Mouse (Mus musculus): Measurements from ENCODE around the gene Ddx24. TPM values are rescaled to one million over a fixed set of nuclear protein-coding genes. Genes with fewer than 3 reads are reported as not detected.
A peak's percentile ranks its signal among the peaks of the same experiment; 100 is the strongest.
"Not testable (repeated sequence)": the region's sequence is repeated elsewhere in the genome, so short reads cannot be mapped to it uniquely, and the experiment has no call there.

Gene Ddx24
- polyA plus RNA-seq (2016; fragmentation: Nextera tagmentation; extraction: Ambion mirVana): 104 and 126 TPM in 2 replicates

DNA sequence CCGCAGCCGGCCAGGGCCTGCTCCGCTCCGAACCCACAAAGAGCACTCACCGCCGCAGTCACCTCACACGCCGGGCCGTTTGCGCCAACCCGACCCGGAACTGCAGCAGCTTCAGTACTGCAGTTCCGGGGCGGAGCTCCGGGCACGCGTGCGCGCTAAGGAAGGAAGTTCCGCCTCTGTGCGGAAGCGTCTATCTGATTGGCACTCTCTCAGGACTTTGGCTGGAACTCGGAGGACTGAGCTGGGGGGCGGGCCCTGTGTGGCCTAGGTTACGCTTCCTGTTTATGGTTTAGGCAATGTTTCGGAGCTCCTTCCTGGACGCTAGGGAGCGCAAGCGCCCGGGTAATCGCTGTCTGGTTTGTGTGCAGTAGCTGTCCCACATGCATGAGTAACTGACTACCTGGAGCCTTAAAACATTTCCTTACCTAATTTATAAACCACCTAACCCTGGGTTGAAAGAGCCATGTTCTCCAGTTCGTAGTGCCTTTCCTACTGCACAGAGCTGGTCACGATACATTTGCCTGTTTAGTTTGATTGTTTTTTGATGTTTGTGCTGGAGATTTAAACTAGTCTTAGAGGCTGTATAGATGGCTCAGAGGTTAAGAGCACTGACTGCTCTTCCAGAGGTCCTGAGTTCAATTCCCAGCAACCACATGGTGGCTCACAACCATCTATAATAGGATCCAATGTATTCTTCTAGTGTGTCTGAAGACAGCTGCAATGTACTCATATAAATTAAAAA lies at the start of gene Ddx24:
Gene Ddx24, minus strand, starts transcription at position 102 of the 742 bp plus-strand sequence.
- H3K9me3 ChIP-seq: no peaks in the 10 kb centered on the region
- WGBS: 1% methylated on average over 33 of the region's 33 CpGs
- H3K36me3 ChIP-seq: peaks cover 15% of the 10 kb centered on the region
- ATAC-seq (ENCODE audit: low FRiP score, low read depth): peak; percentile 100
- H3K27me3 ChIP-seq (replicated peaks): no peaks in the 10 kb centered on the region
- H3K4me3 ChIP-seq: peak within 1 kb of the TSS; percentile 96
- H3K27ac ChIP-seq: no peak within 1 kb of the TSS
- H3K4me2 ChIP-seq (replicated peaks): peak within 1 kb of the TSS; percentile 87
- peaks cover 29% of the 10 kb centered on the region for H3K4me1 ChIP-seq
- H3K9ac ChIP-seq: peak within 1 kb of the TSS; percentile 89

DNA sequence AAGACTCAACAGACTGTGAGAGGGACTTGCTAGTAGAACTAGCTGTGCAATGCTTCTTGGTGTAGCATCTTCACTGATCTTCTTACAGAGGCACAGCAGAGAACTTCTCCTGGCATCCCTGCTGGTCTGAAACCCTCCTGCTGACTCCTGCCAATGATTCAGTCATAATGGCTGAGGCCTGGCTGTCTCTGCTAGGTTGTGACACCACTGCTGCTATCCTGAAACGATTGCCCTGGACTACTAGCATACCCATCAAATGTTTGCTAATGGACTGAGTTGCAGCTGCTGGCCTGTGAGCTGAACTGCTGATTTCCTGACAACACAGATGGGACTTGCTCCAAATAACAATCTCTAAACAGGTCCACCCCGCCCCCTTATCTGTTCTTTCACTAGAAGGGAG lies 48.9 kb upstream of the Ddx24 start:
- Histone ChIP-seq H3K4me2 (replicated peaks) (no peak overlapping the region), H3K27ac (no peak overlapping the region), H3K4me3 (no peak overlapping the region), H3K9me3 (no peaks in the 10 kb centered on the region), H3K4me1 (no peaks in the 10 kb centered on the region), H3K27me3 (replicated peaks) (no peaks in the 10 kb centered on the region), H3K9ac (no peak overlapping the region), H3K36me3 (no peaks in the 10 kb centered on the region)
- ATAC-seq (ENCODE audit: low FRiP score, low read depth): no peak
- 49% methylated on average over 2 of the region's 2 CpGs for WGBS

DNA sequence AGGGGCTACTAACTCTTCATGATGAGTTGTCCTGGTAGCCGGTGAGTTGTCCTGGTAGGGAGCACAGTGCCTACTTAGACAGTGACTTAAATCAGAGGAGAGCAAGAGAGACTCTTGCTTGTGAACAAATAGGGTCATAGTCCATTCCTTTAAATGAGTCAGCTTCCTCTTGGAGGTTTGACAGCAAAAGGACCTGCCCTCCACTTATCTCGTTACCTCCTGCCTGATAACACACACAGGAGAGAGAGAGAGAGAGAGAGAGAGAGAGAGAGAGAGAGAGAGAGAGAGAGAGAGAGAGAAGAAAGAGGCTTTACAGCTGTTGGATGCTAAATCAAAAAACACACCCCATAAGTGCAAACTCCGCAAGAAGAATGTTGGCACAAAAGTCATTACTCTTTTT lies 31.5 kb upstream of the Ddx24 start, which contains the start of gene Ifi27l2b:
Gene Ifi27l2b, minus strand, starts transcription at position 84 of the 400 bp plus-strand sequence.
- Histone ChIP-seq H3K36me3 (no peaks in the 10 kb centered on the region), H3K4me3 (no peak within 1 kb of the TSS), H3K27me3 (replicated peaks) (no peaks in the 10 kb centered on the region), H3K9ac (no peak within 1 kb of the TSS), H3K9me3 (no peaks in the 10 kb centered on the region), H3K4me2 (replicated peaks) (no peak within 1 kb of the TSS), H3K27ac (no peak within 1 kb of the TSS), H3K4me1 (no peaks in the 10 kb centered on the region)
- WGBS: 80% methylated on average over 3 of the region's 3 CpGs
- no peak for ATAC-seq (ENCODE audit: low FRiP score, low read depth)

DNA sequence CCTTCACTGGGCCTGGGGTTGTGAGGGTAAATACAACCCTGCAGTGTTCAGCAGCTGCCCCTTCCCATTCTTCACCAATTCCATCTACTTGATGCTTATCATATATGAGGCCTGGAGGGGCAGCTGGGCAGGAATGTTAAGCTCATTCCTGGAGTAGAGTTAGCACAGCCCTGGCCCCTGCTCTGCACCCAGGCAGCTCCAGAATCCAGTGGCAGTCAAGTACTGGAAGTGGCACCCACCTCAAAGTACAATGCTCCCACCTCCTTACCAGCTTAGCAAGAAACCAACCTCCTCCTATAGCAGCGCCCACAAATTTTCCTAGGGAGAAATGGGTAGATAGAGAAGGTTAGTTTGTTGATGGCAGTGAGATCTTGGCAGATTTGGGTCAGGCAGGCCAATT lies 31.1 kb upstream of the Ddx24 start:
- H3K4me1 ChIP-seq; H3K27ac ChIP-seq; H3K36me3 ChIP-seq; ATAC-seq (ENCODE audit: low FRiP score, low read depth); H3K4me3 ChIP-seq; H3K27me3 ChIP-seq (replicated peaks); H3K9ac ChIP-seq; H3K9me3 ChIP-seq; H3K4me2 ChIP-seq (replicated peaks): not testable (repeated sequence)
- WGBS: no CpG with 5 or more reads among the region's 1 CpGs

DNA sequence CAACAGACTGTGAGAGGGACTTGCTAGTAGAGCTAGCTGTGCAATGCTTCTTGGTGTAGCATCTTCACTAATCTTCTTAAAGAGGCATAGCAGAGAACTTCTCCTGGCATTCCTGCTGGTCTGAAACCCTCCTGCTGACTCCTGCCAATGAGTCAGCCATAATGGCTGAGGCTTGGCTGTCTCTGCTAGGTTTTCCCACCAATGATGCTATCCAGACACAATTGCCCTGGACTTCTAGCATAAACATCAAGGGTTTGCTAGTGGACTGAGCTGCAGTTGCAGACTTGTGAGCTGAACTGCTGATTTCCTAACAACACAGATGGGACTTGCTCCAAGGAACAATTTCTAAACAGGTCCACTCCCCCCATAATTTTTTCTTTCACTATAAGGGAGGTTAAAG lies 27.7 kb upstream of the Ddx24 start:
- H3K27me3 ChIP-seq (replicated peaks): no peaks in the 10 kb centered on the region
- H3K9me3 ChIP-seq: no peaks in the 10 kb centered on the region
- no peaks in the 10 kb centered on the region for H3K4me1 ChIP-seq
- no peak overlapping the region for H3K4me2 ChIP-seq (replicated peaks)
- H3K36me3 ChIP-seq: no peaks in the 10 kb centered on the region
- no peak overlapping the region for H3K4me3 ChIP-seq
- no peak overlapping the region for H3K27ac ChIP-seq
- ATAC-seq (ENCODE audit: low FRiP score, low read depth): no peak
- no peak overlapping the region for H3K9ac ChIP-seq

DNA sequence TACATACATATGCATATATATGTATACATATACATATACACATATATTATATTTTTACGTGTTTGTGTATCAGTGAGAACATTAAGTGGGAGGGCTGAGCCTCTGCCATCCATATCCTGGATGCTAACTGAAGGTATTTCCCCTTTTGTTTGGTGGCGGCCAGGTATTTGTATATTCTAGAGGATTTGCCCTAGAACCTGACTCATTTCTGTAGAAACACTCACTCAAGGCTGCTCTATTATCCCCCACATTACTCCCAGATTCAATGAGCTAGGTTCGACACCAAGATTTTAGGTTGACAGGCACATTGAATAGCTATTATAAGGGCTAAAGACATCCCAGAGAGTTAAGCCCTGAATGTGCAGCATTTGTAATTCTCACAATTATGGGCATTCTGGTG lies 19.4 kb upstream of the Ddx24 start:
- ATAC-seq (ENCODE audit: low FRiP score, low read depth): no peak
- Histone ChIP-seq H3K9me3 (no peaks in the 10 kb centered on the region), H3K27ac (no peak overlapping the region), H3K36me3 (no peaks in the 10 kb centered on the region), H3K27me3 (replicated peaks) (no peaks in the 10 kb centered on the region), H3K9ac (no peak overlapping the region), H3K4me2 (replicated peaks) (no peak overlapping the region), H3K4me3 (no peak overlapping the region), H3K4me1 (no peaks in the 10 kb centered on the region)
- 84% methylated on average over 3 of the region's 3 CpGs for WGBS

DNA sequence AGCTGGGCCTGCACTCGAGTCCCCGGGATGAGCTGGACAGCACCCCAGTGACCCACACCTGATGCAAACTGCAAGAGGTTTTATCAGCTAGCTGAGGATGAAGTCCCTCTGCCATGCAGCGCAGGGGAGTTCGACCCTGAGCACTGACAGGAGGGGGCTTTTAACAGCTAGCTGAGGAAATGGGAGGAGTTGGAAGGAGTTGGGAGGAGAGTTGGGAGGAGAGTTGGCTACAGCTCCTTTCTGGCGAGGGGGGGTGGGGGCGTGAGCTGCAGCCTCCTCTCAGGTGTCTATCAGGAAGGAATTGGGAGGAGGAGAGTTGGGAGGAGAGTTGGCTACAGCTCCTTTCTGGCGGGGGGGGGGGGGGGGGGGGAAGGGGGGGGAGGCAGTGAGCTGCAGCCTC lies 18.6 kb upstream of the Ddx24 start:
- H3K4me2 ChIP-seq (replicated peaks); H3K27me3 ChIP-seq (replicated peaks); H3K36me3 ChIP-seq; H3K9ac ChIP-seq; ATAC-seq (ENCODE audit: low FRiP score, low read depth); H3K27ac ChIP-seq; H3K4me1 ChIP-seq; H3K9me3 ChIP-seq; H3K4me3 ChIP-seq: not testable (repeated sequence)
- WGBS: 44% methylated on average over 5 of the region's 7 CpGs

DNA sequence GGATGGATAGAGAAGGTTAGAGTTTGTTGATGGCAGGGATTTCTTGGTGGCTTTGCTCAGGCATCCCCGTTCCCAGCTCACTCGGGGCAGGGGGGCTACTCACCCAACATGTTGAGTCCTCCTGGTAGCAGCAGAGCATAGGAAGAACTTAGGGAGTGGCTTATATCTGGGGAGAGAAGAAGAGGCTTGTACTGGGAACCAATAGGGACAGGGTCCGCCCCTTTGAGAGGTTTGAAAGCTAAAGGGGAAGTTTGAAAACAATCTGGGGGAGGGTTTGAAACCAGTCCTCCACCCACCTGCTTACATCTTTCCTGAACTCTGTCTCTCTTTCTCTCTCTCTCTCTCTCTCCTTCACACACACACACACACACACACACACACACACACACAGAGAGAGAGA lies 17.9 kb upstream of the Ddx24 start, which contains the start of gene Ifi27l2a:
Gene Ifi27l2a, minus strand, starts transcription at position 157 of the 400 bp plus-strand sequence.
- Histone ChIP-seq H3K4me3 (no peak within 1 kb of the TSS), H3K4me2 (replicated peaks) (no peak within 1 kb of the TSS), H3K27me3 (replicated peaks) (no peaks in the 10 kb centered on the region), H3K9ac (no peak within 1 kb of the TSS), H3K9me3 (no peaks in the 10 kb centered on the region), H3K27ac (no peak within 1 kb of the TSS), H3K36me3 (no peaks in the 10 kb centered on the region), H3K4me1 (no peaks in the 10 kb centered on the region)
- 66% methylated on average over 3 of the region's 3 CpGs for WGBS
- ATAC-seq (ENCODE audit: low FRiP score, low read depth): no peak

DNA sequence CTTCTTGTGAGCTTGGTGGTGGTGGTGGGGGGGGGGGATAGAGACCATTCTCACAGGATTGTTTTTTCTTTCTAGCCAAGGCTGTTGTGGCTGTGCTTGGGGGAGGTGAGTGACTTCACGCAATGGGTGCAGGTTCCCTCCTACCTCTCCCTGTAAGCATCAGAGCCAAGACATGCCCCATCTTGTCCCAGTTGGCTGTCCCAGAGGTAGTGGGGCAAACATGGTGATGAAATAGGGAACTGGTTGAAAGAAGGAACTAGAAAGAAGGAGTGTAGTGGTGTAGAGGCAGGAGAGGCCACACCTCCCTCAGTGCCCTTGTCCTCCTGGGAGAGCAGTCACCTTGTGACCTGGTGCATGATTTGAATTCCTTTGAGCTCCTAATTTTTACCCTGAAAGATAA lies 12.0 kb upstream of the Ddx24 start:
- ATAC-seq (ENCODE audit: low FRiP score, low read depth): no peak
- no peak overlapping the region for H3K27ac ChIP-seq
- H3K36me3 ChIP-seq: no peaks in the 10 kb centered on the region
- H3K9ac ChIP-seq: no peak overlapping the region
- H3K4me1 ChIP-seq: no peaks in the 10 kb centered on the region
- H3K27me3 ChIP-seq (replicated peaks): no peaks in the 10 kb centered on the region
- no peak overlapping the region for H3K4me3 ChIP-seq
- 87% methylated on average over 1 of the region's 1 CpGs for WGBS
- H3K4me2 ChIP-seq (replicated peaks): no peak overlapping the region
- H3K9me3 ChIP-seq: no peaks in the 10 kb centered on the region

DNA sequence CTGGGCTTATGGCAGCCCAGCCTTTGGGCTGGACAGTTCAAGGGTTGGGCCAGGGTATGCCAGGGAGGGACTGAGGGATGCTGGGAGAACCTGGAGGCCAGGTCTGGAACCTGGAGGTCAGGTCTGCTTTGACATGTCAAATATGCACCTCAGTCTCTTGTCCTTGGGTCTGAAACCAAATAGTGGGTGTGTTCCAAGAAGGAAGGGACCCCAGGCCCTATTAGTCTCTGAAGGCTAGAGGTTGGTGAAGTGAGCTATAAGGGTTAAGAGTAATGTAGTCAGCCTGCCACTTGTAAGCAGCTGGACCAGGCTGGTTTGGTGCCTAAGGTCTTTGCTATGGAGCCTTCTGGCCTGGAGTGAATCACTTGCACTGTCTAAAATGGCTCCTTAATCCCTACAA lies 9.2 kb upstream of the Ddx24 start:
- H3K9ac ChIP-seq: no peak overlapping the region
- no peaks in the 10 kb centered on the region for H3K27me3 ChIP-seq (replicated peaks)
- no peak for ATAC-seq (ENCODE audit: low FRiP score, low read depth)
- H3K4me1 ChIP-seq: no peaks in the 10 kb centered on the region
- no peak overlapping the region for H3K4me2 ChIP-seq (replicated peaks)
- H3K27ac ChIP-seq: no peak overlapping the region
- no peak overlapping the region for H3K4me3 ChIP-seq
- H3K36me3 ChIP-seq: no peaks in the 10 kb centered on the region
- no peaks in the 10 kb centered on the region for H3K9me3 ChIP-seq

DNA sequence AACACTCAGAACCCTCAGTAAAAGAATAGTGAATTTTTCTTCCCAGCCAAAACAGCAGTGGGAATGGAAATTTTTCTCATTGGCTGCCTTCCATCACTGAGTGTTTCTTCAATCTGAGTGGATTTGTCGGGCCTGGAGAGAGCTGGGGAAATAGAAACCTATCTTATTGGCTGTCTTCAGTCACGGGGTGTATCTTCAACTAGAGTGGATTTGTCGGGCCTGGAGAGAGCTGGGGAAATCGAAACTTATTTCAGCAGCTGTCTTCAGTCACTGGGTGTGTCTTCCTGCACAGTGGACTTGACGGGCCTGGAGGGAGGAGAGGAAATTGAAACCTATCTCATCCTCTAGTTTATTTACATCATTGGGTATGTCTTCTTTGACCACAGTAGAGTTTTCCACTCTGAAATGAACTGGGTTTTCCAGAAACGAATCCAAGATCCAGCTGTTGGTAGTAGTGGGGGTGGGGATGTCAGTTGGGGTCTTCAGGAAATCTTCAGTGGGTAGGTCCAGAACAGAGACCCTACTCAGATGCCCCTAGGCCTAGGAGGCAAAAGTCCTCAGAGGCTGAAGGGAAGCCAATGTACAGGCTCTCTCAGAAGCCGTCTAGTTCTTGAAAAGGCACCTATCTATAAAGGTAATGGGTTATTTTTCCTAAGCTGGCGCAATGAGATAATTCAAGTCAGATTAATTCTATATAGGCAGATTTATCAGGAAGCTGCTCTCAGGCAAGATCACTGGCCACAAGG lies 8.5 kb upstream of the Ddx24 start, which contains the start of gene Ifi27:
Gene Ifi27, plus strand, starts transcription at position 226 of the 746 bp plus-strand sequence.
- WGBS: 78% methylated on average over 8 of the region's 8 CpGs
- H3K9ac ChIP-seq: no peak within 1 kb of the TSS
- H3K4me1 ChIP-seq: no peaks in the 10 kb centered on the region
- no peaks in the 10 kb centered on the region for H3K36me3 ChIP-seq
- no peak within 1 kb of the TSS for H3K4me2 ChIP-seq (replicated peaks)
- no peak within 1 kb of the TSS for H3K4me3 ChIP-seq
- no peak for ATAC-seq (ENCODE audit: low FRiP score, low read depth)
- no peak within 1 kb of the TSS for H3K27ac ChIP-seq
- H3K9me3 ChIP-seq: no peaks in the 10 kb centered on the region
- no peaks in the 10 kb centered on the region for H3K27me3 ChIP-seq (replicated peaks)

DNA sequence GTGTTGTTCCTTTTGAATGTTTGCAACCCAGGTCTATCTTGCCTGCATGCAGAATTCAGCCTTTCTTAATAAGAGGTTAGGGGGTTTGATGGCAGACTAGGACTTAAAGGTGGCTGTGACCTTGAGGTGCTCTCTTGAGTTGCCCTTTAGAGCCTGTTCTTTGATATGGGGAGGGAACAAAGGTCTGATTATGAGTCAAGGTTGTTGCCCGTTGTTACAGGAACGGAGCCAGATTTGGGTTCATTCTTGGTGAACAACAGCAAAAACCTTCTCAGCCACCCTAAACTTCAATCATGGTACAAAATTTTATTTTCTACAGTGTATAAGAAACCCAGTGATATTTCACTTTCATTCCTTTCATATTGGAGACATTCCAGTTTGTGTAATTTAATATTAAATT lies 7.8 kb upstream of the Ddx24 start:
- H3K4me3 ChIP-seq: no peak overlapping the region
- H3K4me2 ChIP-seq (replicated peaks): no peak overlapping the region
- no peak for ATAC-seq (ENCODE audit: low FRiP score, low read depth)
- H3K9me3 ChIP-seq: no peaks in the 10 kb centered on the region
- no peaks in the 10 kb centered on the region for H3K4me1 ChIP-seq
- no peaks in the 10 kb centered on the region for H3K36me3 ChIP-seq
- H3K9ac ChIP-seq: no peak overlapping the region
- 89% methylated on average over 2 of the region's 2 CpGs for WGBS
- H3K27me3 ChIP-seq (replicated peaks): no peaks in the 10 kb centered on the region
- no peak overlapping the region for H3K27ac ChIP-seq

Data from neural tube, embryonic 12.5 days (tissue).